Mouse (Mus musculus) limb, embryonic 15.5 days (tissue): ENCODE measurements around the gene Rftn2. TPM values are rescaled to one million over a fixed set of nuclear protein-coding genes. Genes with fewer than 3 reads are reported as not detected.

Experiments used
- ATAC-seq: fragments of 200-750 bp; cut with Nextera tagmentation; 2 replicates; pipeline ENCODE4 v1.8.0; 2017; ENCODE audit warnings: low read depth, moderate TSS enrichment; ENCODE audit not compliant: insufficient number of reproducible peaks, low FRiP score, low TSS enrichment
- H3K27ac ChIP-seq: fragments of 300-500 bp; sonication (generic); 2 replicates; pipeline ENCODE4 v1.5.1; 2015; ENCODE audit warnings: moderate library complexity, mild to moderate bottlenecking, inconsistent platforms
- H3K27me3 ChIP-seq: fragments of 300-500 bp; sonication (generic); 2 replicates; pipeline ENCODE4 v1.6.1; 2015; ENCODE audit warnings: inconsistent platforms
- H3K36me3 ChIP-seq: fragments of 300-500 bp; sonication (generic); 2 replicates; pipeline ENCODE4 v1.6.1; 2015; ENCODE audit warnings: inconsistent platforms
- H3K4me1 ChIP-seq: fragments of 300-500 bp; sonication (generic); 2 replicates; pipeline ENCODE4 v1.6.1; 2015; ENCODE audit warnings: inconsistent platforms
- H3K4me2 ChIP-seq: fragments of 300-500 bp; sonication (generic); 2 replicates; pipeline ENCODE4 v1.6.1; 2015; ENCODE audit warnings: mild to moderate bottlenecking, inconsistent platforms
- H3K4me3 ChIP-seq: fragments of 300-500 bp; sonication (generic); 2 replicates; pipeline ENCODE4 v1.5.1; 2015; ENCODE audit warnings: mild to moderate bottlenecking, inconsistent platforms
- H3K9ac ChIP-seq: fragments of 300-500 bp; sonication (generic); 2 replicates; pipeline ENCODE4 v1.6.1; 2015; ENCODE audit warnings: inconsistent platforms
- H3K9me3 ChIP-seq: fragments of 300-500 bp; sonication (generic); 2 replicates; pipeline ENCODE4 v1.6.1; 2016; ENCODE audit warnings: inconsistent platforms
- WGBS: fragments of 180-500 bp; shearing (Covaris S2); methylation state at CpG from one replicate; pipeline ENCODE4 v1.1.7; 2015; 5-methylcytosine and 5-hydroxymethylcytosine counted together
- polyA plus RNA-seq: library from polyadenylated mRNA; unstranded; fragments of >200 nt; fragmentation: Nextera tagmentation; extraction: Ambion mirVana; gene quantifications from 2 replicates; pipeline ENCODE4 v1.2.1, GENCODE M21; 2015

Rftn2 gene
- polyA plus RNA-seq, 1 experiment from 2014 or later: 28.0 TPM

- Histone ChIP-seq H3K4me1 (peaks cover 10% of the 10 kb centered on the region), H3K4me2 (no peak overlapping the region), H3K36me3 (peaks cover 20% of the 10 kb centered on the region), H3K27ac (0 out of 2 replicates have a peak overlapping the region, but pooled peaks have one; percentile 11), H3K9me3 (no peaks in the 10 kb centered on the region), H3K4me3 (no peak overlapping the region), H3K9ac (no peak overlapping the region), H3K27me3 (no peaks in the 10 kb centered on the region)
- ATAC-seq: no peak
- 70% methylated on average over 5 of the region's 5 CpGs for WGBS
Measured at GRCm38 (mm10) chr1:55208500-55209140, 18.0 kb downstream of the Rftn2 start.

- Histone ChIP-seq H3K4me2 (no peak overlapping the region), H3K27me3 (no peaks in the 10 kb centered on the region), H3K4me3 (no peak overlapping the region), H3K9me3 (no peaks in the 10 kb centered on the region), H3K9ac (no peak overlapping the region), H3K4me1 (peaks cover 11% of the 10 kb centered on the region), H3K27ac (no peak overlapping the region), H3K36me3 (peaks cover 17% of the 10 kb centered on the region)
- 90% methylated on average over 6 of the region's 6 CpGs for WGBS
- no peak for ATAC-seq
Measured at GRCm38 (mm10) chr1:55207561-55207960, 19.0 kb downstream of the Rftn2 start.

GRCm38 (mm10) chr1:55205808-55206327 lies 20.7 kb downstream of the Rftn2 start:
- no peaks in the 10 kb centered on the region for H3K27me3 ChIP-seq
- no peak overlapping the region for H3K4me3 ChIP-seq
- no peaks in the 10 kb centered on the region for H3K9me3 ChIP-seq
- no peak overlapping the region for H3K4me2 ChIP-seq
- H3K36me3 ChIP-seq: peaks cover 21% of the 10 kb centered on the region
- peaks cover 20% of the 10 kb centered on the region for H3K4me1 ChIP-seq
- H3K27ac ChIP-seq: no peak overlapping the region
- 76% methylated on average over 5 of the region's 5 CpGs for WGBS
- ATAC-seq: no peak
- H3K9ac ChIP-seq: no peak overlapping the region

GRCm38 (mm10) chr1:55201850-55202752 lies 24.5 kb downstream of the Rftn2 start:
- ATAC-seq: peak; percentile 54

GRCm38 (mm10) chr1:55198719-55199118 lies 27.9 kb downstream of the Rftn2 start:
- no peak overlapping the region for H3K4me2 ChIP-seq
- H3K4me1 ChIP-seq: peaks cover 13% of the 10 kb centered on the region
- H3K9me3 ChIP-seq: no peaks in the 10 kb centered on the region
- no peak for ATAC-seq
- 58% methylated on average over 3 of the region's 3 CpGs for WGBS
- H3K9ac ChIP-seq: no peak overlapping the region
- no peaks in the 10 kb centered on the region for H3K27me3 ChIP-seq
- no peak overlapping the region for H3K27ac ChIP-seq
- H3K36me3 ChIP-seq: peaks cover 22% of the 10 kb centered on the region
- H3K4me3 ChIP-seq: no peak overlapping the region

More at GRCm38 (mm10) chr1:55201850-55202752, 24.5 kb downstream of the Rftn2 start:
- Histone ChIP-seq H3K4me1 (peaks cover 9% of the 10 kb centered on the region), H3K4me3 (no peak overlapping the region), H3K9me3 (no peaks in the 10 kb centered on the region), H3K9ac (no peak overlapping the region), H3K27me3 (no peaks in the 10 kb centered on the region), H3K36me3 (peaks cover 21% of the 10 kb centered on the region), H3K4me2 (no peak overlapping the region), H3K27ac (peak overlapping the region; percentile 72)
- 43% methylated on average over 18 of the region's 18 CpGs for WGBS

GRCm38 (mm10) chr1:55196327-55197003 lies 30.1 kb downstream of the Rftn2 start:
- Histone ChIP-seq H3K27me3 (no peaks in the 10 kb centered on the region), H3K27ac (no peak overlapping the region), H3K9ac (no peak overlapping the region), H3K4me1 (peaks cover 9% of the 10 kb centered on the region), H3K9me3 (no peaks in the 10 kb centered on the region), H3K4me3 (no peak overlapping the region), H3K36me3 (peaks cover 23% of the 10 kb centered on the region), H3K4me2 (no peak overlapping the region)
- 38% methylated on average over 6 of the region's 6 CpGs for WGBS
- no peak for ATAC-seq

GRCm38 (mm10) chr1:55195021-55195420 lies 31.6 kb downstream of the Rftn2 start:
- Histone ChIP-seq H3K27me3 (no peaks in the 10 kb centered on the region), H3K36me3 (peaks cover 29% of the 10 kb centered on the region), H3K4me3 (no peak overlapping the region), H3K4me2 (no peak overlapping the region), H3K9ac (0 out of 2 replicates have a peak overlapping the region, but pooled peaks have one; percentile 4), H3K4me1 (peaks cover 9% of the 10 kb centered on the region), H3K9me3 (no peaks in the 10 kb centered on the region), H3K27ac (no peak overlapping the region)
- ATAC-seq: no peak
- 75% methylated on average over 4 of the region's 4 CpGs for WGBS

- peaks cover 9% of the 10 kb centered on the region for H3K4me1 ChIP-seq
- H3K4me2 ChIP-seq: no peak overlapping the region
- no peak for ATAC-seq
- H3K9me3 ChIP-seq: no peaks in the 10 kb centered on the region
- H3K4me3 ChIP-seq: no peak overlapping the region
- H3K9ac ChIP-seq: no peak overlapping the region
- H3K36me3 ChIP-seq: peaks cover 34% of the 10 kb centered on the region
- 62% methylated on average over 19 of the region's 19 CpGs for WGBS
- no peaks in the 10 kb centered on the region for H3K27me3 ChIP-seq
- no peak overlapping the region for H3K27ac ChIP-seq
Measured at GRCm38 (mm10) chr1:55194064-55194915, 32.3 kb downstream of the Rftn2 start.

- Histone ChIP-seq H3K4me3 (no peak overlapping the region), H3K4me2 (no peak overlapping the region), H3K36me3 (peaks cover 34% of the 10 kb centered on the region), H3K27ac (peak overlapping the region; percentile 30; the same call in 1 of the 2 replicates), H3K27me3 (no peaks in the 10 kb centered on the region), H3K9me3 (no peaks in the 10 kb centered on the region), H3K9ac (no peak overlapping the region), H3K4me1 (peaks cover 9% of the 10 kb centered on the region)
- ATAC-seq: no peak; the same call in 1 of the 2 replicates
- 22% methylated on average over 2 of the region's 2 CpGs for WGBS
Measured at GRCm38 (mm10) chr1:55193316-55193715, 33.3 kb downstream of the Rftn2 start.

- WGBS: 52% methylated on average over 3 of the region's 3 CpGs
- Histone ChIP-seq H3K9ac (no peak overlapping the region), H3K36me3 (peaks cover 34% of the 10 kb centered on the region), H3K4me2 (no peak overlapping the region), H3K27ac (peak overlapping the region; percentile 30; the same call in 1 of the 2 replicates), H3K4me3 (no peak overlapping the region), H3K9me3 (no peaks in the 10 kb centered on the region), H3K4me1 (peaks cover 9% of the 10 kb centered on the region), H3K27me3 (no peaks in the 10 kb centered on the region)
- ATAC-seq: no peak
Measured at GRCm38 (mm10) chr1:55192824-55193223, 33.8 kb downstream of the Rftn2 start.

- 33% methylated on average over 8 of the region's 8 CpGs for WGBS
- ATAC-seq: no peak
- Histone ChIP-seq H3K36me3 (peaks cover 34% of the 10 kb centered on the region), H3K4me1 (peaks cover 9% of the 10 kb centered on the region), H3K27me3 (no peaks in the 10 kb centered on the region), H3K4me2 (no peak overlapping the region; the same call in 1 of the 2 replicates), H3K9me3 (no peaks in the 10 kb centered on the region), H3K9ac (no peak overlapping the region), H3K4me3 (no peak overlapping the region), H3K27ac (no peak overlapping the region)
Measured at GRCm38 (mm10) chr1:55192015-55192414, 34.6 kb downstream of the Rftn2 start.
